Mouse (Mus musculus): ENCODE measurements at regions not wholly inside any gene's neighbourhood (a gene's known extent, or its start where the extent isn't known, plus 50 kb on each side); places are given as distances from the start of the nearest gene placed in this dataset.

DNA sequence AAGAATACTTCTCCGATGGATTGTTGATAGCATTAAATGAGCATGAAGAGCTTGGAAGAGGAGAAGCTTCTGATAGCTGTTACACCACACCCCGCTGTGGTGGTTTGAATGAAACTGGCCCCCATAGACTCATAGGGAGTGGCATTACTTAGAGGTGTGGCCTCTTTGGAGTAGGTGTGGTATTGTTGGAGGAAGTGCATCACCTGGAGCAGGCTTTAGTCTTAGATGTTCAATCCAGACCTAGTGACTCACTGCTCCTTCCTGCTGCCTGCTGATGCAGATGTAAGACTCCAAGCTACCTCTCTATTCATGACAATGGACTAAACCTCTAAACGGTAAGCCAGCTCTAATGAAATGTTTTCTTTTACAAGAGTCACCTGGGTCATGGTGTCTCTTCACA, 237.1 kb upstream of the Mpped2 start:
- DNase-seq (ENCODE audit: extremely low spot score, low read depth, low spot score) = no peak

DNA sequence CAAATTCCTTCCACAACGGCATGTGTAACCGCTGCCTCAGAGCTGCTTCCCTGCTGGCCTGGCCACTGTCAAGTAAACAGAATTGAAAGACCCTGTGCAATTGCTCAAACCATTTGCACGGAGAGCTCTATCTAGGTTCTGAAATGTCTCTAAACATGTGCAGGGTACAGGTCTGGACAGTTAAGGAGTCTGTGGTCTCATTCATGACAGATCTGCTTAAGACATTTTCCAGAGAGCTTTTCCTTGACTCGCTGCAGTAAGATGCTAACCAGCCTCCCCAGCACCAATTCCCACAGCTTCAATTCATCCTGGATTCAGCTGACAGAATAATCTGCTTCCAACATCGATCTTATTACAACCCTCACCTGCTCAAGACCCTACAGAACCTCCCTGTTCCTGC, 235.1 kb upstream of the Mpped2 start:
- no peak for DNase-seq (ENCODE audit: extremely low spot score, low read depth, low spot score)

DNA sequence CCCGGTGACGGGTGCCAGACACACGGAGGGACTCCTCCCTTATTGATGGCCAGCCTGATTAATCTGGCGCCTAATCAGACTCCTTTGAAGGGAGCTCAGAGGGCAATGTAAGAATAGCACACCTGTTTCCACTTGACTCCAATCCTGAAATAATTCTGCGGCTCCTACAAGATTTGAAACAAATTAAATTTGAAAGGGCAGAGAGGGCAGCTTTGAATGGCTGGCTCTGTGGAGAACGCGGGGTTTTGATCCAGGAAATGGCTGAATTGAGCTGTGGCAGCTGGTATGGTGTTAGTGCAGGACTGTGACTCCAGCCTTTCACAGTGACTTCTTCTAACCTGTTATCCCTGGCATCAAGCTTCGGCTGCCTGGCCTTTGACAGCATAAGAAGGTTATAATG, 232.0 kb upstream of the Mpped2 start:
- DNase-seq (ENCODE audit: extremely low spot score, low read depth, low spot score) = peak; percentile 58

DNA sequence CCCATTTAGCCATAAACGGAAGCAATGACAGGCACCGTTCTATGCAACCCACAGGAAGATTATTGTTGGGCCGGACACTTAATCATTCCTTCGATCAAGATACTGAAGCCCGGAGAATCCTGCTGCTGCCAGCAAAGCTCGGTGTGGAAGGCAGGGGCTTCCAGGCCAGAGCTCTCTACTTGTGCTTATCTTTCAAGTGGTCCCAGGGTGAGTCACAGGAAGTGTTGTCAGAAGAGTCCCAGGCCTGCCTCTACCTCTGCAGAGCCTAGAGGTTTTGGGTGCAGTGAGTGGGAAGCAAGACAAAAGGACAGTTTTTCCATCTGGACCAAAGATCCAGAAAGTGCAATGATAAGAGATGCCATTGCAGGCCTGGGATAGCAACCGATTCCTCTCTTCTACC, 231.6 kb upstream of the Mpped2 start:
- peak; percentile 16 for DNase-seq (ENCODE audit: extremely low spot score, low read depth, low spot score)

DNA sequence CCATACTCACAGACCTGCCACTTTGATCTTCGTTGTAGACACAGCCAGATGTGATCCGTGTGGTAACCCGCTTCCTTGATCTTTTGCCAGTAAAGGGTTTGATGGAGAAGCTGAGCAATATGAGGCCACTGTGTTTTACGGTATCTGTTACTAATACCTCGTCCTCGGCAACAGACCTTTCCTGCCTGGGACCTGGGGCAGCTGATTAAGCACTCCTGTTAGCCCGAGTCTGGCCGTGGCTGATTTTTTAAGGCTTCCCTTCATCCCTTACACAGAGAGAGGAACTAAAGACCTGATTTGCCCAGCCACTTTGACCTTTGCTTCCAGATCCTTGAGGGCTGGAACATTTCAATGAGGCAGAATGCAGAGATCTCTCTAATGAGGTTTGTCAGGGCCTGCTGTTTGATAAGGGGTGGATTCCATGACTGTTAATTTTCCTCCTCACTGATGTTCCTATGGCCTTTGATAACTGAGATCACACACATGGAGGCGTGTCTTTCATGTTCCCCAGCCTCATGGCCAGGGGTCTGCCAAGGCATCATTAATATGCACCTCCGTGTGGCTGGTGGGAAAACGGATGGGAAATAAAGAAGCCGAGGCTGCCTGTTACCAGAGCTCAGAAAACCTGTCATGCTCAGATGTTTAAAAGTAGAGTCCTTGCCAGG, 231.0 kb upstream of the Mpped2 start:
- DNase-seq (ENCODE audit: extremely low spot score, low read depth, low spot score) = peak; percentile 57

DNA sequence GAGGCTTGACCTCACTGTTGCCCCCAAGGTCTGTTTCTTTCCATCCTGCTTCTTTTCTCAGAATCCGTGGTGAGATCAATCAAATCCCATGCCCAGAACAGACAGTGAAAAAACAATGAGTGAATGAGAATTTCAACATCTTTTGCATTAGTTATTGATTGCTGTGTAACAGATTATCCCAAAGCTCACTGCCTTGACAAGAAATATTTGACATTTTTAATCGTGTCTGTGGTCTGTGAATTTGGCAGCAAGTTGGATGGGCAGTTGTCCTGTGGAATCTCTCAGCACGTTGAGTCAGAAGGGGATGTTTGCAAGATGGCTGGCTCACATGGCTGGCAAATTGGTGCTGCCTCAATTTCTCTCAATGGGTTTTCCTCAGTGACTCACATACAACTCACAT, 228.0 kb upstream of the Mpped2 start:
- no peak for DNase-seq (ENCODE audit: extremely low spot score, low read depth, low spot score)

DNA sequence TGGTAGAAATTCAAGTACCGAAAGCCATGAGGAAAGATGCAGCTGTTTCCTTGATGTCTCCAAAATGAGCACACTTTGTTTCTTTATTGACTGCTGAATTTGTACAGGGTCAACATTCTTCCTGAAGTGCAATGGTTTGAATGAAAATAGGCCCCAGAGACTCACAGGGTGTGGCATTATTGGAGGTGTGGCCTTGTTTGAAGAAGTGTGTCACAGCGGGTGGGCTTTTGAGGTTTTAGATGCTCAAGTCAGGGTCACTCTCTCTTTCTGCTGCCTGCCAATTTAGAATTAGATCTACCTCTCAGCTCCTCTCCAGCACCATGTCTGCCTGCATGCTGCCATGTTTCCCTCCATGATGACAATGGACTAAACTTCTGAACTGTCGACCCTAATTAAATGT, 227.2 kb upstream of the Mpped2 start:
- no peak for DNase-seq (ENCODE audit: extremely low spot score, low read depth, low spot score)

DNA sequence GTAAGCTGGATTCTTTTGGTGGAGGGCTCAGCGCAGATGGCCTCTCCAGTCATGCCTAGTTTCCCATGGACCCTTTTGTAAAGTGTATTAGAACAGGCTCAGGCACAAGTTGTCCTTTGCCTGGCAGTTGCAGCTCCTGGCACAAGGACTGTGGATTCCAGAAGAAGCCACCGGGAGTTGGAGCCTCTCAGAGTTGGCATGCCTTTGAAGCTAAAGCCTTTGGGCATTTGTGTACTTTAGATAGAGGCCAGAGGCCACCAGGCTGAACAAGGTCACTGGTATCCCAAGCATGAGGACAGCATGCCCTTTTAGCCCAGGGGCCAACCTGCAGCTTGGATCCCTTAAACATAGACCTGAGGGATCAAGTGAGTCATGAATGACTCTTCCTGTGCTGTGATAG, 223.9 kb upstream of the Mpped2 start:
- DNase-seq (ENCODE audit: extremely low spot score, low read depth, low spot score) = no peak

DNA sequence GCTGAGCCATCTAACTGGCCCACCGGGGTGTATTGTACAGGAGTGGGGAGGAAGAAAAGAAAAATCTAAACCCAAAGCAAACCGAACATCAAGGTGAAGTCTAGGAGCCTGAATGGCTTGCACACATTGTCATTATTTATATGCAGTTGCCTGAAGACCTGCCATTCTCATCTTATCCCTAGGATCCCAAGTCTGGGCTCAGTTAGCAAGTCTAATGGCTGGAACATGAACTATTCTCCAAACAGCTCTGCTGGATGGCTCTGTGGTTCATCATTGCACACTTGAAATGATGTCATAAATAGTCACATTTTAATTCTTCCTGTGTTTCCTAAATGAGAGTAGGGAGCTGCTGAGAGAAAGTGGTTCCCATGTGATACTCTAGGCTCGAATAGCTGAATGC, 219.6 kb upstream of the Mpped2 start:
- no peak for DNase-seq (ENCODE audit: extremely low spot score, low read depth, low spot score)

DNA sequence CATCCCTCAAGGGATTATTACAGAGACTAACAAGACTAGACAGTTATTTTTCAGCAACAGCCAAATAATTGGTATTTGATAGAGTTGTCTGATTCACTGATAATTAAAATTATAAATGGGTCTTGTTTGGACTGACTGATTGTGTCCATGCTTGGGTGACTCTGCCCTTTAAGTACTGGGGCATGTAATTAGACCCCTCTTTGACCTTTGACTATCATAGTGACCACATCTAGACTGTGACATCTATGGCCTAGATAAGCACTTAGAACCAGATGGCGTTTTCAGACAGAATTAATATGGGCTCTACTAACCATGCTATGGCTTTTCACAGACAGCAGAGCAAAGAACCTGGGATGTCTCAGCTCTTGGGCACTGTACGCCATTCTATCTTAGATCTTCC, 215.1 kb upstream of the Mpped2 start:
- DNase-seq (ENCODE audit: extremely low spot score, low read depth, low spot score) = no peak

DNA sequence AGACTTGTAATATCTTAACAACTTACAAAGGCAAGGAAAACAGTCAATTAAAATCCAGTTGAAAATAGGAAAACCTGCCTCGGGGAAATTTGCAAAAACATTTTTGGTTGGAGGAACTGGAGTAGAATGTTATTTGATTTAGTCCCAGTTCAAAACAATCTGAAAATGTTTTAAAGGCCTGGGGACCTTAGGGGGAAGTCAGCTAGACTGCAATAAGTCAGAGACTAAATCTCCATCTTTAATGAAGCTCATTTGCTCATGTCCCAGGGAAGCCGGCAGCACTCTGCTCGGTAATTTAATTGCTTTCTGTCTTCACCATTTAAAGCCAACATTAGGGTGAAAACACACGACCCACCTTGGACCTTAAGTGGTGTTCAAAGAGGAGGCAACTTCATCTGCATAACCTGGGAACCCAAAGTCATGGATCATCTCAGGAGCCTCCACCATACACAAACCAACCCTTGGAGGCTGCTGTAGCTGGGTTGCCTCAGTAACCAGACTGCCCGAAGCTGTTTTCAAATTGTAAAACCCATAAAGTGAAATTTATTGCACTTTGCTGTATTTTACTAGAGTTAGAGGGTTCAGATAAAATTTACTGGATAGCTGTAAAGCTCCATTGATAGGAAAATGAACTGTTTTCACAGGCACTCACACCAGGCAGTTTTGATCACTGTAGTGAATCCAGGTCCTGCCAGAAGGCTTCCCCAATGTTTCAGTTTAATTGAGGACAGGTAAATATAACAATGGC, 205.6 kb upstream of the Mpped2 start:
- DNase-seq (ENCODE audit: extremely low spot score, low read depth, low spot score) = peak; percentile 46

DNA sequence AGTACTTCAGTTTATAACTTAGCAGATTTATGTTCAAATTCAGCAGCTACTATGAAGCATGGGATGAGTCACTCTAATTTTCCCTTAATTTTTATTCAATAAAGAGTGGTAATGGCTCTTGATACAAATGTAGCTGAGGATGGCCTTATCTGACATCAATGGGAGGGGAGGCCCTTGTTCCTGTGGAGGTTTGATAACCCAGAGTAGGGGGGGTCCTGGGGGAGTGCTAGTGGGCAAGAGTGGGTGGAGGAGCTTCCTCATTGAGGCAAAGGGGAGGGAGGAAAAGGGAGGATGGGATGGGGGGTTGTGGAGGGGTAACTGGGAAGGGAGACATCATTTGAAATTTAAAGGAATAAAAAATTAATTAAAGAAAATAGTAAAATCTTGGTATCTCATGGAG, 194.3 kb upstream of the Mpped2 start:
- DNase-seq (ENCODE audit: extremely low spot score, low read depth, low spot score) = no peak

DNA sequence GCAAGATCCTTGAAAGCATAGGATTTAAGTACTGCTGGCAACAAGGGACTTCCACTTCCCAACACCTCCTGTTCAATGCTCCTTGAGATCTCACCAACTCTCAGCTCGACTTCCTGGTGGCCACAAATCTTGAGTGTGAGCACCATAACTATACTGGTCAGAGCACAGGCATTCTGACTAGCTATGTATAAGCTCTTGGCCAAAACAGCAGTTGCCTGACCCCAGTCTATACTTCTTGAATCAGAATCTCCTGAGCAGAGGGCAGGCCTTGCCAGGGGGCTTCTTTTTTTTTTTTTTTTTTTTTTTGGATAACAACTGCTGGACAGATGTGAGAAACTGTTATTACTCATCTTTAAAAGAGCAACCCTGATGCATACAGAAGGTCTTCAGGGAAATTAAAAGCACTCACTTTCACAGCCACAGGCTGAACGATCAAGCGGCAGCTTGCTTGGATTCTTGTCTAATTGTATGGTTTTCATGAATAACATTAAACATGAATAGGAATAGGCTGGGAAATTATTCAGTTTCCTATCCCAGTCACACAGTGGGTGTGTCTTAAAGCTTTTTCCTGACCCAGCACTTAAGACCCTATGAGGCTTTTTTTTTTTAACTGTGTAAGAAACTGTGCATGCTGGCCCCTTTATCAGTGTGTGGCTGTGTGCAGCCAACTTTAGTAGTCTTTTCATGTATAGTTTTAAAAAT, 193.7 kb upstream of the Mpped2 start:
- DNase-seq (ENCODE audit: extremely low spot score, low read depth, low spot score) = no peak

DNA sequence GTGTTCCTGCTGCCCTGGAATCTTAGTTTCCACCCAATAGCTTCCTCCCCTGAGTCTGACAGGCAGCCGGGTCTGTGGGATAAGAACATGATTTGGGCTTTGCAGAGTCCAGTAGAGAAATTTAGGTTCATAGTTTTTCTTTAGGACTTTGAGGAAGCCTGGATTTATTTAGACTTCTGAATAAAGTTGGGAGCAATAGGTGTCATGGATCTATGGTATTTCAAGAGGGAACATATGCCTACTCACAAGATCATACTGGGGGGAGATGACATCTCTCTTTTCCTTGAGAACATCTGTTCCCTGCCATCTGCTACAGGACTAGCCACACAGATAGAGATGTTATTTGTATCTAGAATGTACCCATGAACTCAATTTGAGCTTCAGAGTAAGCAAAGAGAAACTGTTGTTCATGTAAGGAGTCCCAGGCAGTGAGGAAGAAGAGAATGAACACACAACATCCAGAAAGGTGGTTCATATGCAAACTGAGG, 188.1 kb upstream of the Mpped2 start:
- DNase-seq (ENCODE audit: extremely low spot score, low read depth, low spot score) = no peak

DNA sequence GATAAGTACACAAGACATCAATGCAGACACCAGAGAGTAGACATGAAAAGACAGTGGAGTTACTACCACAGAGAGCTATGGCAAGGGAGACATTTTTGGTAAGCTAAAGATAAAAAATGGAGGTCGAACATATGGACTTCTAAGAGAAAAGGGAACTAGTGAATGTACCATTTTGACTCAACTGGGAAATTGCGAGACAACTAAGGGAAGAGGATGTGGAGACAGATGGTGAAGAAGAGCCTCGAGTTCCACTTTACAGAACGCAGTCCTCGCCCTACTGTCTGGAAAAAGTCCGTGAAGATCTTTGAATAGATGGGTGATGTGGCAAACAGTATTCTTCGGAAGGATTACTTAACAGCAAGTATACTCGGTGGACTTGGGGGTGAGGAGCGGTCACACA, 181.2 kb upstream of the Mpped2 start:
- no peak for DNase-seq (ENCODE audit: extremely low spot score, low read depth, low spot score)

DNA sequence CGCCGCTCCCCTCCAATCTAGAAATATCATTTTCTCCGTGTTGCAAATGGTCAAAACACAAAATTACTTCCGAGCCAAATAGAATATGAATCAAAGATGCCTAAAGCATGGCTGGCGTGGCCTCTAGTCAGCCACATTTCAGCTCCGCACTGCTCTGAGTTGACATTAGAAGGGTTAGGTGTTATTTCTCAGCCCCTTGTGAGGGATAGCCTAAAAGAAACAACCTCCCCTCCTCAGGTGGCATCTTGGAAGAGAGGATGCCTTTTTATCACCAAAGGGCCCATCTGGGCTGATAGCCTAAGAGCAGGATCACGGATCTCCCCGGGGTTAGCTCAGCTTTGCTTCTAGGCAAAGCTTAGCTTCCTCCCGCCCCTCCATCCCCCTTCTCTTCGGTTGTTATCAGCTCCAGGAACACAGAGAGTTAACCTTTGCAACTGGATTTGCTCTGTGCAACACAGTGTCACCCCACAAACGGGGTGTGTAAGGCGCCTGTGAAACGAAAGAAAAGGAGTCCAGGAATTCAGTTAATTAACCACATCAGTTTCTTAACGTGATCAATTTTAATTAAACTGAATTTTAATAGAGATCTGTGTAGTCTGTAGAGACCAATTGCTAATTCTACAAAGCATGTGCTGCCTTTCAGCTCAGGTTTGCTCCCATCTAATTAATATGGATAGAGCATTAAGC, 180.6 kb upstream of the Mpped2 start:
- no peak for DNase-seq (ENCODE audit: extremely low spot score, low read depth, low spot score)

DNA sequence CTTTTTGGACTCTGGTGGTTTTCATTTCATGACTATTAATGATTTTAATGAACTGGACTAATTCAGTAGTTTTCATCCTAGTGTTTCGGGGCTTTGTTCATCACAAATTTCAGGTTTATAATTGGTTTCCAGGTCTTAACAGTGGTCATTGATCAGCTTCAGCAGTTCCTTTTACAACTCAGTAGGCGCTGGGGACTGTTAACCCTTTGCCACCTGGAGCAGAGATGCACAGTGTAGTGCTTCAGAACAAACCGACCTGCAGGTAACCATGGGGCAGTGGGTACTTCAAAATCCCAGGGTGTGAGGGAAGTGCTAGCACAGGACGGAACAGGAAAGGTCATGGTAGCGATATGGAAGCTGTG, 180.1 kb upstream of the Mpped2 start:
- no peak for DNase-seq (ENCODE audit: extremely low spot score, low read depth, low spot score)

DNA sequence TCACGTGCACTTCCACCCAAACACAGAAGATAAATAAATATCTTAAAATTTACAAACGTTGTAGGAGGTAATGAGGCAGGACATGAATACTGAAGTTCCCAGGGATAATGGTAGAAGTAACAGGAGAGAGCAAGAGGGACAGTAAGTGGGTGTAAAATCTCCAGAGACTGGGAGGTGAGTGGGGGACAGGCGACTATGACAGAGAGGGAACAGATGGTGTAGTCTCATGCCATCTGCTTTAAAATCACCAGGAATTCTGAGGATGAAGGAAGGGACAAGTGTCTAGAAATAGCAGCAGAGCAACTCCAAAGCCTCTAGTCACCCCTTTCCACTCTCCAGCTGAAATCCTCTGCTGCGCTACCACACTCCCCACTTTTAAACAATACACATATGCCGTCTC, 175.8 kb upstream of the Mpped2 start:
- DNase-seq (ENCODE audit: extremely low spot score, low read depth, low spot score) = no peak

DNA sequence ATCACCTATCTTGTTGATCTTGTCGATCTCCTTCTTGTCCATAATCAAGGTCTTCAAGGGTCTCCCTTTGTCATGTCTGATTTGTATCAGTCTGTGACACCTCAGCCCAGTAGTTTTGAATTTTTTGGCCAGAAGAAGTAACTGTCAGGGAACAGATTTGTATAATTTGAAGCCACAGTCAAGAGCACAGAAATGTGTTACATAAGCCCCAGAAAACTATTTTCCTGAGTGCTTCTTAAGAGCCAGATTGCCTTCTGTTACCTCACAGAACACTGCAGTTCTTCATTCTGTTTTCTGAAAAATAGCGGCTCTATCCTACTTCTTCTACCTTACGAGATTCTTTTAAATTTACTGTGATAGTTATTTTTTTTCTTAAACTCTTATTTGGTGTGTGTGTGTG, 170.1 kb upstream of the Mpped2 start:
- DNase-seq (ENCODE audit: extremely low spot score, low read depth, low spot score) = no peak

DNA sequence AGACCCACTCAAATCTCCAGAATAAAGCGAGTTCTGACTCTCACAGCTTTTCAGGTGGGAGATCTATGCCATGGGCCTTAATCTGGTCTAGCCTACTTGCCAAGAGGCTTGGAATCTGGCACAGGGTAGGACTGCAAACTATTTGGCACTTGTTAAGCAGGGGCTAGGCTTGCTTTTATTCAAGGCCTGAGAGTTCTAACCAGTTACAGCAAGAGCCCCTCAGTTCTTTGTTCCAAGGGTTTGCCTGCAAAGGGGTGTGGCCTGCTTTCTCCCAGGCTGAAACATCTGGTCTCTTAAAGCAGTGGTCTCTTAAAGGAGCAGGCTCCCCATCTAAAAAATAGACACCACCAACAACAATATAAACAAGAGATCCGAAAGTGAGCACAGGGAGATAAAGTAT, 166.1 kb upstream of the Mpped2 start:
- DNase-seq (ENCODE audit: extremely low spot score, low read depth, low spot score) = peak; percentile 66

DNA sequence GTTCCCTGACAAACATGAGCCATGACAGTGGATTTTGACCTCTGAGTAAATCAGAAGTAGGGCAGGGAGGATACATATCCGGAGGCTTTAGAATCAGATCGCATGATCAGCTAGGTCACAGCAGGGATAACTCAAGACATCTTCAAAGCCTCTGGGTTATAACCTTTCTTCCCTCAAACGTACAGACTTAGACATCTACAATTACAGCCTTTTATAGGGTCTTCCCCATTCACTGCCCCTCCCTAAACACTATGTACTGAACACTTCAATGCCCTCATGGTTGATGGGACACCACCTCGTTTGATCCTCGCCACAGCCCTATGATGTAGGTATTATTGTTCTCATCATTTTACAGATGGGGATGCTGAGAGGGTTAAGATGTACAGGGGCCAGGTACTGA, 163.8 kb upstream of the Mpped2 start:
- DNase-seq (ENCODE audit: extremely low spot score, low read depth, low spot score) = no peak

DNA sequence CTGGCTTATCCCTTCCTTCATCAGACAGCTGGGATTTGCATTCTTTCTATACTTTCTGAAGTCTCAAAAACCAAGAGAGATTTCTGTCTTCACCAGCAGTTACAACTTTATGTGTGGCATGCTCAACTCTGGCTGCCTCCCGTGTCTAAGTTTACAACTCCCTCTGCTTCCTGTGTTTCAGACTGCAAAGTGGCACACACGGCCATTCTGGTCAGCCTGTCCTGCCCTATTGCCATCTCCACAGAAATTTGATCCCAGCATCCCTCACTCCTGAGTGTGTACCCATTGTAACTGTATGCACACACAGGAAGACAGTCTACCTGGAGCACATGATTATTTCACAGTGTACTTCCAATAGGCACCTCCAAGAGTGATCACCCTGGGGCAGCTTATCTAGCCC, 163.3 kb upstream of the Mpped2 start:
- DNase-seq (ENCODE audit: extremely low spot score, low read depth, low spot score) = no peak
